Mouse (Mus musculus) stomach, embryonic 16.5 days (tissue): ENCODE data around the gene Ptpn14. TPM values are rescaled to one million over a fixed set of nuclear protein-coding genes. Genes with fewer than 3 reads are reported as not detected.

Experiments
- ATAC-seq: fragments of 200-750 bp; cut with Nextera tagmentation; 2 replicates; pipeline ENCODE4 v1.8.0; 2017; ENCODE audit warnings: moderate number of reproducible peaks, moderate TSS enrichment; ENCODE audit not compliant: insufficient read depth, low FRiP score
- H3K27ac ChIP-seq: fragments of 300-500 bp; sonication (generic); 2 replicates; pipeline ENCODE4 v1.5.1; 2014; ENCODE audit warnings: low read length
- H3K27me3 ChIP-seq: fragments of 300-500 bp; sonication (generic); 2 replicates; pipeline ENCODE4 v1.6.1; 2014; ENCODE audit warnings: low read length, control low read depth, mixed read lengths; ENCODE audit not compliant: control insufficient read depth, insufficient read depth
- H3K36me3 ChIP-seq: fragments of 300-500 bp; sonication (generic); 2 replicates; pipeline ENCODE4 v1.6.1; 2014; ENCODE audit warnings: low read length; ENCODE audit not compliant: control insufficient read depth, insufficient read depth
- H3K4me1 ChIP-seq: fragments of 300-500 bp; sonication (generic); 2 replicates; pipeline ENCODE4 v1.6.1; 2014; ENCODE audit warnings: low read length, control low read depth, mixed read lengths; ENCODE audit not compliant: control insufficient read depth, insufficient read depth
- H3K4me2 ChIP-seq: fragments of 300-500 bp; sonication (generic); 2 replicates; pipeline ENCODE4 v1.6.1; 2014; ENCODE audit warnings: low read depth, low read length, mixed read lengths
- H3K4me3 ChIP-seq: fragments of 300-500 bp; sonication (generic); replicated peaks from 2 replicates; pipeline ENCODE4 v1.5.1; 2014; ENCODE audit warnings: mild to moderate bottlenecking, low read length
- H3K9ac ChIP-seq: fragments of 300-500 bp; sonication (generic); 2 replicates; pipeline ENCODE4 v1.6.1; 2014; ENCODE audit warnings: low read length
- H3K9me3 ChIP-seq: fragments of 300-500 bp; sonication (generic); replicated peaks from 2 replicates; pipeline ENCODE4 v1.6.1; 2016; ENCODE audit warnings: low read length, control low read depth; ENCODE audit not compliant: control insufficient read depth
- WGBS: fragments of 180-500 bp; shearing (Covaris S2); extraction: QIAGEN DNeasy Blood & Tissue Kit; methylation state at CpG from one replicate; pipeline ENCODE4 v1.1.7; 2014; 5-methylcytosine and 5-hydroxymethylcytosine counted together
- polyA plus RNA-seq: library from polyadenylated mRNA; unstranded; fragments of >200 nt; fragmentation: Nextera tagmentation; extraction: Ambion mirVana; gene quantifications from 2 replicates; pipeline ENCODE4 v1.2.1, GENCODE M21; 2015

Ptpn14 gene
- polyA plus RNA-seq, 1 experiment from 2014 or later, result 8.7 TPM

GRCm38 (mm10) chr1:189694391-189694790 lies 33.7 kb upstream of the Ptpn14 start:
- no peaks in the 10 kb centered on the region for H3K9me3 ChIP-seq
- no peak for ATAC-seq
- peaks cover 2% of the 10 kb centered on the region for H3K4me1 ChIP-seq
- H3K27me3 ChIP-seq, result no peaks in the 10 kb centered on the region
- no peak overlapping the region for H3K4me2 ChIP-seq
- no peak overlapping the region for H3K4me3 ChIP-seq
- H3K9ac ChIP-seq, result no peak overlapping the region
- 84% methylated on average over 2 of the region's 2 CpGs for WGBS
- no peak overlapping the region for H3K27ac ChIP-seq
- no peaks in the 10 kb centered on the region for H3K36me3 ChIP-seq

- no peaks in the 10 kb centered on the region for H3K4me1 ChIP-seq
- H3K27me3 ChIP-seq, result no peaks in the 10 kb centered on the region
- no peak overlapping the region for H3K9ac ChIP-seq
- H3K4me2 ChIP-seq, result no peak overlapping the region
- no peak for ATAC-seq
- no peak overlapping the region for H3K27ac ChIP-seq
- no peaks in the 10 kb centered on the region for H3K9me3 ChIP-seq
- no peaks in the 10 kb centered on the region for H3K36me3 ChIP-seq
- H3K4me3 ChIP-seq, result no peak overlapping the region
Observed at GRCm38 (mm10) chr1:189695321-189695720, 32.7 kb upstream of the Ptpn14 start.

DNA sequence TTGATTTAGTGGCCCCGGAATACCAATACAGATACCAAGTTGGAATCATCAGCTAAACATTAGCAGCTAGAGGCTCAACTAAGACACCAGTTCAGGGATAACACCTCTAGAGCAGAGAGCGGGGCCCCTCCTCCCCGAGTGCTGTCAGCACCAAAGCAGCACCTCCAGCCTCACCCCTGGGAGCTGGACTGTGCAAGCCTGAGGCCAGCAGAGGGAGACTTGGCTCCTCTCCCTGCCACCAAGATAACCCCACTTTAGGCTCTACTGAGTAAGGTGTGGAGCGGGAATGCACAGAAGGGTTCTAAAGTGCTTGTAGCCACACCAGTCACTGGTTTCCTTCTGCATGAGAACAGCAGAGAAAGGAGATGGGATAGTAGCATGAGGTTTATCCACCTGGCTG lies 29.7 kb upstream of the Ptpn14 start:
- ATAC-seq, result no peak
- no peak overlapping the region for H3K4me2 ChIP-seq
- WGBS, result 64% methylated on average over 4 of the region's 4 CpGs

DNA sequence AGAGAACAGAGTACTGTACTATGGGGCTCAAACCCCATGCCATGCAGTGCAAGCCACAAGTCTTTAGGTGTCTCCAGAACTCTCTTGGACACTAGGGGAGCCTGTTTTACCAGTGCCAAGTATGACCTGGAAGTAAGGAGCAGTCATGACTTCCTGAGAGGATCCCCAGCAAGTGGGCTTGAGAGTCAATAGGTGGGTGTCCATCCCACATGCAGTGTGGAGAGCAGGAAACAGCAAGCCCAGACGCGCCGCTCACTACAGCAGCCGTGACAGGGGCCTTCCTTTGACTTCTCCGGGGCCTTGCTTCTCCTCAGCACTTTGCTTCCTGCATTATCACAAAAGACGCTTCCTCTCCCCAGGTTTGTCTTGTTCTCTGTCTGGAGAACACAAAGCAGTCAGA lies 27.9 kb upstream of the Ptpn14 start:
- no peak for ATAC-seq
- no peak overlapping the region for H3K9ac ChIP-seq
- H3K36me3 ChIP-seq, result no peaks in the 10 kb centered on the region
- H3K4me3 ChIP-seq, result no peak overlapping the region
- 74% methylated on average over 6 of the region's 6 CpGs for WGBS
- H3K4me2 ChIP-seq, result no peak overlapping the region
- no peaks in the 10 kb centered on the region for H3K9me3 ChIP-seq
- H3K27me3 ChIP-seq, result no peaks in the 10 kb centered on the region
- no peaks in the 10 kb centered on the region for H3K4me1 ChIP-seq
- no peak overlapping the region for H3K27ac ChIP-seq

More for the DNA sequence above, 29.7 kb upstream of the Ptpn14 start:
- Histone ChIP-seq H3K36me3 (no peaks in the 10 kb centered on the region), H3K9ac (no peak overlapping the region), H3K4me3 (no peak overlapping the region), H3K27ac (no peak overlapping the region), H3K9me3 (no peaks in the 10 kb centered on the region), H3K27me3 (no peaks in the 10 kb centered on the region), H3K4me1 (no peaks in the 10 kb centered on the region)

DNA sequence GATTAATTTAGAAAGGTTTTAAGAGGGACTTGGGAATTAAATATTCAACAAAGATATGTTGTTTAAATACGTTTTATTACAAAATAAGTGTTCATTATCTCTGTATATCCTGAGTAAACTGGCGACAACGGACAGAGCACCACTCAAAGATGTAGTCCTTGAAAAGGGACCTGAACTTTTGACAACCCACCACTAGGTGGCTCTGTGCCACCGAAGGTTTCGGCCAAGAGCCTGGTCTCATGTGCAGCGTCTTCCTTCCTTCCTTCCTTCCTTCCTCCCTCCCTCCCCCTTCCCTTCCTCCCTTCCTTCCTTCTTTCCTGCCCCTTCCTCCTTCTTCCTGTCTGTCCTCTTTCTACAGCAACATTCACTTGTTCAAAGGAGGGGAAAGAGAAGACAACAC lies 27.1 kb upstream of the Ptpn14 start:
- WGBS, result 0% methylated on average over 6 of the region's 6 CpGs

DNA sequence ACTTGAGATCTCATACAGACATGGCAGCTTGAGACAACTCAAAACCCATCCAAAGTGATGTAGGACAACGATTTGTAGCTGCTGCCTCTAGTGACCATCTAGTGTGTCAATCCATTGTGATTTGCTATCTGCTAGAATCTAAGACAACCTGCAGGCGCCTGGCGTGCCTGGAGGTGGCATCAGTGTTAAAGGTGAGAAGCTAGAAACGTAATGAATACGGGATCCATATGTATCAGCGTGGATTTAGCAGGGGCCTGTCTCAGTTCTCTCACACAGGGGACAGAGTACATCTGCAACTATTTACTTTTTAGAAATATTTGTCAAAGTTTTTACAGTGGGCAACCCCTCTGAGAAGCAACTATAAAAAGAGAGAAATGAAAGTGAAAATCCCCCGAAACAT lies 24.9 kb upstream of the Ptpn14 start:
- Histone ChIP-seq H3K9me3 (no peaks in the 10 kb centered on the region), H3K27ac (no peak overlapping the region), H3K9ac (no peak overlapping the region), H3K27me3 (no peaks in the 10 kb centered on the region), H3K36me3 (no peaks in the 10 kb centered on the region), H3K4me3 (no peak overlapping the region), H3K4me2 (no peak overlapping the region), H3K4me1 (peaks cover 3% of the 10 kb centered on the region; the same call in 1 of the 2 replicates)
- ATAC-seq, result no peak
- 40% methylated on average over 7 of the region's 7 CpGs for WGBS

More for the DNA sequence above, 27.1 kb upstream of the Ptpn14 start:
- Histone ChIP-seq H3K4me1 (no peaks in the 10 kb centered on the region), H3K9me3 (no peaks in the 10 kb centered on the region), H3K4me3 (no peak overlapping the region), H3K9ac (no peak overlapping the region), H3K27me3 (no peaks in the 10 kb centered on the region), H3K27ac (no peak overlapping the region), H3K36me3 (no peaks in the 10 kb centered on the region), H3K4me2 (no peak overlapping the region)
- 0 out of 2 replicates have a peak, but pooled peaks have one; percentile 15 for ATAC-seq

DNA sequence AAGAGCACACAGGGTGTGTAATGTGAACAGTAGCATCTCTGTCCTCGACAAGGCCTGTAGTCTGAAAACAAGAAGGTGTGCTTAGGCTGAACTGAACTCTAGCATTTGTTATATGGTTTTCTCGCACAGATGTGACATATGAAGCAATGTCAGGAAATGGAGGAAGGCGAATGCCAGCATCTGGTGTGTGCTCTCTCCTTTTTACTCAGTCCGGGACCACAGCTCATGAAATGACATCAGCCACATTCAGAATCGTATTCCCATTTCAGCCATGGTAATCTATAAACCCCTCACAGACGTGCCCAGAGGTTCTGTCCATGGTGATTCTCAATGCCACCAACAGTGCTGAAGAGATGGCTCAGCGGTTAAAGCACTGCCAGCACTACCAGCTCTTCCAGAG lies 24.5 kb upstream of the Ptpn14 start:
- Histone ChIP-seq H3K4me1 (peaks cover 3% of the 10 kb centered on the region; the same call in 1 of the 2 replicates), H3K27me3 (no peaks in the 10 kb centered on the region), H3K9me3 (no peaks in the 10 kb centered on the region), H3K4me3 (no peak overlapping the region), H3K36me3 (no peaks in the 10 kb centered on the region), H3K4me2 (no peak overlapping the region), H3K27ac (no peak overlapping the region), H3K9ac (no peak overlapping the region)
- ATAC-seq, result no peak
- 79% methylated on average over 7 of the region's 7 CpGs for WGBS

DNA sequence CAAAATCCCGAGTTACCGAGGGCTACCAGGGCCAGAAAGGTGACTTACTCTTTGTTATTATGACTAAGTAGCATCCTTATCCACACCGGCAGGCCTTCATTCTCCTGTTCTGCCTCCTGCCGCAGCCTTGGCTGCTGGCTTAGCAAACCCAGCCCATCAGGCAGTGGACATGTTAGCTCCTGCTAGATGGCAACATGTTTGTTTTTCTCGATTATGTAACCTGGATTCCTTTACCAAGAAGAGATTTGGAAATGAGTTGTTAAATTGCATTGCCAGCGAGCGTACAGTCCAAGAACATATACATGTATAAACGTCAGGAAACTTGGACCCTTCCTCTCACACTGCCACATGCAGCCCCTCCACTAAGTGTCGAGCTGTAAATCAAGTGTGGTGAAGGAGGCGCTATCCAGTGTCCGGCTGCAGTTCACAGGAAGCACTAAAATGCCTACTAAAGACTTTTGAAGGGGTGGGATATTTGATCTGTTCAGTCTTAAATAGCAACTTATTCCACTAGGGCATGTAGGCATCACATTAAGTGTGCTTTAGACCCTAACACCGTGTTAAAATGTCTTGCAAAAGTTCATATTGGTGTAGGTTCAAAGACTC lies 21.9 kb upstream of the Ptpn14 start:
- no peak overlapping the region for H3K9ac ChIP-seq
- H3K27ac ChIP-seq, result 0 out of 2 replicates have a peak overlapping the region, but pooled peaks have one; percentile 76
- WGBS, result 57% methylated on average over 12 of the region's 12 CpGs
- H3K4me3 ChIP-seq, result no peak overlapping the region
- no peaks in the 10 kb centered on the region for H3K27me3 ChIP-seq
- no peak overlapping the region for H3K4me2 ChIP-seq
- no peaks in the 10 kb centered on the region for H3K36me3 ChIP-seq
- no peak for ATAC-seq
- H3K9me3 ChIP-seq, result no peaks in the 10 kb centered on the region
- H3K4me1 ChIP-seq, result peaks cover 3% of the 10 kb centered on the region; the same call in 1 of the 2 replicates

- H3K27ac ChIP-seq, result peak overlapping the region; percentile 76
- no peak for ATAC-seq
- H3K9me3 ChIP-seq, result no peaks in the 10 kb centered on the region
- H3K9ac ChIP-seq, result no peak overlapping the region
- H3K36me3 ChIP-seq, result no peaks in the 10 kb centered on the region
- no peak overlapping the region for H3K4me2 ChIP-seq
- H3K4me1 ChIP-seq, result peaks cover 3% of the 10 kb centered on the region; the same call in 1 of the 2 replicates
- H3K4me3 ChIP-seq, result no peak overlapping the region
- H3K27me3 ChIP-seq, result no peaks in the 10 kb centered on the region
Observed at GRCm38 (mm10) chr1:189707014-189707413, 21.1 kb upstream of the Ptpn14 start.
